Mouse (Mus musculus) MEL-GATA-1-ER (cell line): ENCODE results near the gene Cflar.

ENCODE experiments used
- DNase-seq: peaks from one replicate; pipeline ENCODE4 v3.0.0-alpha.2; 2012; ENCODE audit warnings: low read depth; ENCODE audit errors: extremely low read depth

Gene Cflar

DNA sequence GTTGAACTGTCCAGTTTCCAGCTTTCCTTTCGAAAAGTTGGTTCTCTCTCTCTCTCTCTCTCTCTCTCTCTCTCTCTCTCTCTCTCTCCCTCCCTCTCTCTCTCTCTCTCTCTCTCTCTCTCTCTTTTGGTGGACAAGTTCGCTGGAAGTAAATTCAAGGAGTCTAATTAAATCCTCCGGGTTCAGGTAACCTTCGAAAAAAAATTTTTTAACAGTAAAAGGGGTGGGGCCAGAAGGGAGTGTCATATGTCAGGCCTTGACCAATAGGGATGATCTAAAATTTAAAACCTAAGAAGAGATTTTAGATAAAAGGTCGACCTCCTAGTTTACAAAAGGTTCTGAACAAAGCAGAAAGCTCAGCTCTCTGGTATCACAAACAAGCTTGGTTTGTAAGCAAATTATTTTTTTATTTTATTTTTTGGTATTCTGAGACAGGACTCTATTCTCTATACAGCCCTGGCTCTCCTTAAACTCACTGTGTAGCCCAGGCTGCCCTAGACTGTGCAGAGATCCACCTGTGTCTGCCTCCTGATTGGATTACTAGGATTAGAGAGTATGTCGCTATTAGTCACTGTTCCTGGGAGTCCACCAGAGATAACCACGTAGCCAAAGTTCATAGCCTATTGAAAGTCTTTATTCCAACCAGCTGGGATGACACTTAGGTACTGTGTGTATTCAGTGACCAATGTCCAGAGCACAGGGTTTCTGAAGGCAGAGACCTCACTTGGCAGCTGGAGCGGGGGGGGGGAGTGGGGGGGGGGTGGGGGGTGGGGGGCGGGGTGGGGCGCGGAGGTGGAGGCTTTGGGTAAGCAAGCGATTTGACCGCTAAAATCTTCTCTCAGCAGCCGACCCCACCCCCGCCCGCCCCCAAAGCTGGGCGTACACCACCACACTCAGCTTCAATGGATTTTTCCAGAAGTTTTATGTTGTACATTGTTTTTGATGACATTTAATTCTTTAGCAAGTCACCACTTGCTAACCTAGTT lies 1.1 kb downstream of the Cflar start:
- peak; percentile 98 for DNase-seq

DNA sequence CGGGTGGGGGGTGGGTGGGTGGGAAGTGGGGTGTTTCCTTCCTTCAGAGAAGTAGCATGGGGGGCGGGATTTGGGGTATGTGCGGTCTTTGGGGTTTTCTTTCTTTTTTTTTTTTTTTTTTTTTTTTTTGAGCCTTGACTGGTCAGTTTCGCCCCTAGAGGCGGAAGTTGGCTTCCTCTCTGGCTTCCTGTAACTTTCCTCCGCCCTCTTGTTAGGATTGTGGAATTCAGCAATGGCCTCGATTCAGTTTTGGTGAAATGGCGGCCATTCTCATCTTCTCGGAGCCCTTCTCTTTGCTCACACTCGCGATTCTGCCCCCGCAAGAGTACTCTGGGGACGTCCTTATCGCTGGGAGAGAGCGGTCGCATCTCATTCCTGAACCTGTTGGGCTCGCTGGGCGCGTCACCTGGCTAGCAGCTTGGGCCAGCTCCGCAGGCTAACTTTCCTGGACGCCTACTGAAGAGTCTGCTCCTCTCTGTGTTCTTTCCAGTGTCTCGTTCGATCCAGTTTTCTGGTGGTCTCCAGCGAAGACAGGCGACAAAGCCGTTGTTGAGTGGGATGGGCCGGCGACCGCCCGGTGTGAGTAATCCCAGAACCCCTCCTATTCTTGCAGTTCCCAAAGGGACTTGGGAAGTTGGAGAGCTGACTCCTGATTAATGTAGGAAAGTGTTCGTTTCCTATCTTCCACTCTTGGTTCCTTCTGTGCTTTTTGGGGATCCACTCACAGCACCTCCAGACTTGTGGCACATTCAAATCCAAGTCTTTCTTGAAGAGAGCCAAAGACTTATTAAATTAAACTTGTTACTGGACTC lies 2.0 kb downstream of the Cflar start:
- peak; percentile 66 for DNase-seq

DNA sequence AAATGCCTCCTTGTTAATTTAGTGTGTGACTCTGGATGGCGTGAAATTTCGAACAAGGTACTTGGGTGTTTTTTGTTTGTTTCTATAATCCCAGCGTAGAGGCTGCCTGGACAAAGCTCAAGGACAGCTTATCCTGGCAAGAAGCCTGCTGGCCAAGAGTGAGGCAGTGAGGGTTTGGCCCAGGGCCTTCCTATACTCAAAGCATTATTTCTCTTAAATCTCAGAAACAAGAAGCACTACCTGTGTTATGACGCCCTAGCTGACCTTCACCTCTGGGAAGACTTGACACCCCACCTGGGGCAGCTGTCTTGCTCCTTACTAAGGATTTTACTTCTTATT lies 2.6 kb downstream of the Cflar start:
- DNase-seq = no peak

DNA sequence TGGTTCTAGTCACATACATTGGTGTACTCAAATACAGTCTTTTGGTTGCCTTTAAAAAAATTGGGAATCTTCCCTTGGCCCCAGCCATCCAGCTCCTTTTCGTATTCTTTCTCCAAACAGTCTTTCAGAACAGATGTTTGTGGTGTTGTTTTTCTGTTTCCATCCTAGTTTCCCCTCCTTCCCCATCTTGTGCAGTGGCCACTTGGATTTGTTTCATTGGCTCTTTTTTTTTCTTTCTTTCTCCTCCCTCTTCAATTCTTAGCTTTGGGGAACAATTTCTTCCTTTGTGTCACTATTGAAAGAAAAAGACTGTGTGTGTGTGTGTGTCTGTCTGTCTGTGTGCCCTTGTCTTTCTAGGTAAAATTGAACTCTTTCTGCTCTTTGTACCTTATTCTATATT lies 3.1 kb downstream of the Cflar start:
- DNase-seq = no peak

DNA sequence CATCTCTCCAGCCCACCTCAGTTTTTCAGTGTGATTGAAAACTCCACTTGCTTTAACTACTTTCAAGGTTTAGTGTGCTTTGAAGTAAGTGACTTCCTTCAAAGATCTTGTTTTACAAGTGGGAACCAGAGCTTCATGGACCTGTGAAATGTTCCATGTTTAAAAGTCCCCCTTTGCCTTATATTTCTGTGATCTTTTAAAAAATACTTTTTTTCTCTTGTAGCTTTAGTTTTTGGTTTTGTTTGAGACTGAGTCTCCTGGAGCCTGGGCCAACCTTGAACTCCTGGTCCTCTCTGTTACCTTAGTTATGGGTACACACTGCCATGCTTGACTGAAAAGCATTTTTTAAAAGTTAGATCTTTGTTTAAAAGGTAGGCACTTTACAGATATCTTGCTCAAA lies 4.2 kb downstream of the Cflar start:
- DNase-seq = no peak

DNA sequence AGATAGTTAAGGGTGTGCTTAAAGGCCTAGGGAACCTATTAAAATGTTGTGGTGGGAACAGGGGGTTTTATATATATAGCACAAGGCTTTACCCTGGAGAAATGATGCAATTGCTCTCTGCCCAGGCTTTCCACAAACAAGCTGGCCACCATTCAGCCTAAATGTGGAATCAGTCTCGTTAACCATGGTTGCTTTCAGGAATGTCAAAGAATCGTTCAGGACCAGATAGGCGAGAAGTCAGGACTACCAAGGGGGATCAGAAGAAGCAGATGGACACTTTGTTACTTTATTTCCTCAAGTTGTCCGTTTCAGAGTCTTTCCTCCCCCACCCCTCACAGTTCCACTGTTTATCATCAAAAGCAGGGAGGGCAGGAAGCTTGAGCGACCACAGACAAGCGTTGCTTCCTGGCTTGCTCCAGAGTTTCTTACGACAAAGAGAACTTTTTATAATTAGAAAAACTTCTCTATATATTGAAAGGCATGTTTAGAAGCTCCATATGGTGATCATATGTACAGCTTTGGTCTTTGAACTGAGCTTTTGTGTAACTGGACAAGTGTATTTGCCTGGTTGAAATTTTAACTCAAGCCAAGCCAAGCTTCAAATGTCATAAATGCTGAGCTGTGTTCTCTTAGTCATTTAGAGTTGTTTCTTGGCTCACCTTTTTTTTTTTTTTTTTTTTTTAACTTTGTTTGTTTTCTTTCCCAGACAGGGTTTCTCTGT lies 5.0 kb downstream of the Cflar start:
- DNase-seq = peak; percentile 86

DNA sequence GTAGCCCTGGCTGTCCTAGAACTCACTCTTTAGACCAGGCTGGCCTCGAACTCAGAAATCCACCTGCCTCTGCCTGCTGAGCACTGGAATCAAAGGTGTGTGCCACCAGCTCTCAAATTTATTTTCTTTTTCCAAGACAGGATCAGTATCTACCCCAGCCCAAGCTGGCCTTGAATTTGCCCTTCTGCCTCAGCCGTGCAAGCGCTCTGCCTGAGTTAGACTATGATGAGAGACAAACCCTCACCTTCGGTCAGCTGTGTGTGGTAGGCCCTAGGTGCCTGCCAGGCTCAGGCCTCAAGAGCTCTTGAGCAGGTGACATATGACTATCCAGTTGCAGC lies 5.5 kb downstream of the Cflar start:
- no peak for DNase-seq

DNA sequence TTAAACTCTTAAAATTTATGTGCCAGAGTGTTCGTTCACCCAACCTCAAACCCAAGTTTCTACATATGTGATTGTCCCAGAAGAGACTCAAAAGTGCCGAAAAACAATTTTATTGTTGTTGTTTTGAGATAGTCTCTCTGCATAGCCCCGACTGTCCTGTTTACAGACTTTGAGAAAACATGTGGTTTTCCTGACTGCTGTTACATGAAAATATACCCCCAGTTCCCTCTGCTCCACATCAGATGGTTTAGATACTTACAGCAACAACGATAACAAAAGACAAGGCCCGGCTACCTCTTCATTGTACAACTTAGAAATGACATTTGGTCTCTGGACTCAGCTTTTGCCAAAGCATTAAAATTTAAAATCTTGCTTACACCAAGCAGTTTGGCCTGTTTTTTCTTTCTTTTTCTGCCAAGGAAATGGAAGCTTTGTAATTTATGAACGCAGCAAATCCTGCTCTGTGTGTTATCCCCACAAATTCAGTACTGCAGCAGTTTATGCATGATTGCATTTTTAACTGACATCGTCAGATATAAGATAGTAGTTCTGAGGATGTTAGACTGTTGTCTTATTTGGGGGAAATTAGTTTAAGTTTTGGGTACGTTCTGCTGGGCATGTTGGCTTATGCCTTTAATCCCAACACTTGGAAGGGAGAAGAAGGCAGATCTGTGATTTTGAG lies 6.4 kb downstream of the Cflar start:
- no peak for DNase-seq

DNA sequence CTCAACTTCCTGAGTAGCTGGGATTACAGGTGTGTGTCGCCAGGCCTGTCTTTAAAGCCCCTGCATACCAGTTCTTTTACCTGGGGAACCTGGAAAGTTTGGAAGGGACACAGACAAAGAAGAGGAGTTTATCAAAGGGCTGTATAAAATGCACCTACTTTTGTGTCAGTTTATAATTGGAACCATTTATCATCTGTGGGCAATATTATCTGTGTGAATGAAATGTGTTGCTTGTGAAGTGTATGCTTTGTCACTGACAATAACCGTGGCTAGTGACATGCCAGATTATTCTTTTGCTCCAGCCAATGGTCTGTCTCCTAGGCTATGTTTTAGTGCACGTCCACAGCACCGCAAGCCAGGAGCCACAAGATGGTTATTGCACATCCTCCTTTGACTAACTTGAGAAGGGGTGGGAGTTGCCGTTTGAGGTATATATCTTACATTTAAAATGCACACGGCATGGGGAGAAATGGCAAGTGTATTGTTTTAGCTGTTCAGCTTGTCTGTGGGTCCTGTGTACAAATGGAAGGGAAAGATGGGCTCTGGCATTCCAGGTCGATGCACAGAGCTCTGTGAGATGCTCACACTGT lies 8.1 kb downstream of the Cflar start:
- DNase-seq = no peak

DNA sequence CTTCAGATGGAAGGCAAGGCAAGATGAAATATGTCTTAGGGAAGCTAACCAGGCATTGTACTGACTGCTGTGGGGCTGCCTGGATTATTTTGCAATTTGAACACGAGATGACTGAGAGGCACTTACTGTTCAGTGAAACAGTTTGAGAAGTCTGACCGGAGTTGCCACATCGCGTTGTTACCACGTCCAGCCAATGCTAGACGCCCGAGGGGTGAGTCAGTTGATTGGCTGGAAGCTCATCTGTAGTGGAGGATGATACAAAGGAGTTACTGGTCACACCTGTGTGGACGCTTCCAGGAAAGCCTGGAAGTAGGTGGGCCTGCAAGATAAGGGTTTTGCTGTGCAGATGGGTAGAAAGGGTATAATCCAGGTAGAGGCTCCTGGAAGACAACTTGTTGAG lies 8.8 kb downstream of the Cflar start:
- no peak for DNase-seq

DNA sequence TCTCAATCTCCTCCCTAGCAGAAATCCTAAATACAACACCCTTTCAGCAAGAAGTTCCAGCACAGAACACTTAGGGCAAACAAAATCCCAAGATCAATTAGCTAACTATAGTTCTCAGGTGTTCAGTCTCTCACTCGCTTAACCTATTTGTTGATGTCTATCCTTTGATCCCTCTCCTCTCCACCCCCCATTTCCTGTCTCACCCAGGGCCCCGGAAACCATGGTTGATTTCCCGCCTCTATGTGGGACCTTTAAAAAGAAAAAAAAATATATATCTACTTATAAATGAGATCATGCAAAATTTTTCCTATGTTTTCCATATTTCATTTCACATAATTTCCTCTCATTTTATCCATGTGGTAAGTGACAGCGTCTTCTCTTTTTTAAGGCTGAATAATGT lies 9.7 kb downstream of the Cflar start:
- no peak for DNase-seq

DNA sequence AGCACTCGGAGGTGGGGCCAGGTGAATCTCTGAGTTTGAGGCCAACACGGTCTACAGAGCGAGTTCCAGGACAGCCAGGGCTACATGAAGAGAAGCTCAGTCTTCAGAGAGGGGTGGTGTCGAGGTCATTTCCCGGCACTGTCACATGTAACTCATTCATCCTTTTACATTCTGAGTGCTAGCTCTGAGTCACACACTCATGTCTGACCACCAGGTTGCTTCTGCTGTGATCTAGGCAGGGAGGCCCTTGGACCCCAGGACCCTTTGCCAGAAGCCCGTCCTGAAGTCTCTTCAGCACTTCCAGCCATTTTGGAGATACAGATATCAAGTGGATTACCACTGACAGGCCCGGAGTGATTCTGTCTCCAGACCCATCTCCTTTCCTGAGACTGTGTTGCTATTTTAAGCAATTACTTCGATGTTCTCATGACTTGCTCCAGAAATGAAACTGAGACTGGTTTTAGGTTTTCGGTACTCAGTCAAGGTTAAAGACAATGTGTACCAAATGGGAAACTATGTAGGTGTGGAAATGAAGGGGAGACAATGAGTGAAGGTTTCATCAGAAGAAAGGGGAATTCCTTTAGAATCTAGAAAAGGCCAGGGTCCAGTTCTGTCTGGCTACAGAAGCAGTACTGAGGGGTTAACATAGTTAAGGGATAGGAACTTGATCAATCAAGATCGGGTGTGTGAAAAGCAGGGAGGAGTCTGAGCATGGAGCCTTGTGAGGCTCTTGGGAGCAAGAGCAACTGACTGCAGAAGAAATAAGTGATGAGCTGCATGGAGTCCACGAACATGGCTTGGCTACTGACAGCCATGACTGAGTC lies 11.0 kb downstream of the Cflar start:
- DNase-seq = no peak

DNA sequence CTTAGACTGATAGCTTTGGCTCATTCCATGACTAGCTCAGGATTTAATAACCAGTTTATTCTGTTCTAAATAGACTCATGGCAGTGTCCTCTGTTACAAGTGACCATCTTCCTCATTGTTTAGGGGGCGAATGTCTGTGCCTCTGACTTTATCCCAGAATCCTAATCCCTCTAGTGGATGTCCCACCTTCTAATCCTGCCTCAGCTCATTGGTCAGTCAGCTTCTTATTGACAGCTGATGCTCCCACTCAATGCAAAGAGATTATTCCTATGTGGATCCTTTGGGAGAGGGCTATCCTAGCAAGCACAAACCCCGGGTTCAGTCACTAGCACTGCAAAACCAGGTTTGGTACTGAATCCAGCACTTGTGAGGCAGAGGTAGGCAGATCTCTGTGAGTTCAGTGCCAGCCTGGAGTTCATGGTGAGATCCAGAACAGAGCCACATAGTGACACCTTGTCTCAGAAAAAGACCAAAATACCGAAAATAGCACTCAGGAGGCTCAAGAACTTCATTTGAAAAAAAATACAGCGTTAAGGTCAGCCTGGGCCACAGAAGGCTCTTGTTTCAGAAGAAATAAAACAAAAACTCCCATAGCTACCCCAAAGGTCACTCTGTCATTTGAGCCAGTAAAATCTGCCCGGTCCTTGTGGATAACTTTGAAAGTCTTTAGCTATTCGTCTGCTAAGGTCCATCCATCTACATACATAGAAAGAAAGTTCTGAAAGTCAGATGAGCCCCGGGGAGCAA lies 11.9 kb downstream of the Cflar start:
- DNase-seq = no peak

DNA sequence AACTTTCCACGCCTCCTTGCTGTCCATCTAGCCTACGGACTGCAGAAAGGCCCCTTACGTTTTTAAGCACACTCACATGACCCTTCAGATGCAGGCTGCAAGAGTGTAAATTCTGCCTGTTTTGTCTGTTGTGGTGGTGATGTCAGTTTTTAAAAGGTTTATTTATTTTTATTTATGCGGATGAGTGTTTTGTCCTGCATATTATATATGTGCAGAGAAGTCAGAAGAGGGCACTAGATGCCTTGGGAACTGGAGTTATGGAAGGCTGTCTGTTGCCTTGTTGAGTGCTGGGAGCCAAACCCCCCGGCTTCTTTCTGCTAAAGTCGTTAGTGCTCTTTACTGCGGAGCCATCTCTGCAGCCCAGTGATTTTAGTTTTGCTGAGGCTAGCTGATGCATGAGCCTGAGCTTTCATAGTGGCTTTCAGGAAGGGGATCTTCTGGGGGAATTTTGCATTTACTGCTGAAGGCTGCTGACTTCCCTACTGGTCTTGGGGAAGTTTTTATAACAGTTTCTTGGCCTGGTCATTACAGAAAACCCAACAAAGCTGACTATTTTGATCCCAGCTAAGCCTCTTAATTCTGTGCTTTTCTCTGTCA lies 12.6 kb downstream of the Cflar start:
- no peak for DNase-seq

DNA sequence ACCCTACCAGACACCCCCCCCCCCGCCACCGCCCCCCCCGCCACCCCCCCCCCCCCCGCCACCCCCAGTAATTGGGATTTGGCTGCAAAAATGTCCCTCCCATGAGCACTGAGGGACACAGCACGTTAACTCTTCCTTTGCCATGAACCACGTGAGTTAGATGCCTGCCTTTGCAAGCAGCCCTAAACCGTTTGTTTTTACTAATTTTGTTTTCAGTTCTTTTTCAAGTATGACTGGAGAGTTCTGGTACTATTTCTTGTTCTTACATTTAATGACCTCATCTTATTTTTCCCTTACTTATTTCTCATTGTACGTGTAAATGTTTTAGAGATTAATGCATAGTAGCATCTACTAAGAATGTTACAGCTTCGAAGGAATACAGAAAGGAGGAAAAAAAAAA lies 13.2 kb downstream of the Cflar start:
- DNase-seq = no peak

DNA sequence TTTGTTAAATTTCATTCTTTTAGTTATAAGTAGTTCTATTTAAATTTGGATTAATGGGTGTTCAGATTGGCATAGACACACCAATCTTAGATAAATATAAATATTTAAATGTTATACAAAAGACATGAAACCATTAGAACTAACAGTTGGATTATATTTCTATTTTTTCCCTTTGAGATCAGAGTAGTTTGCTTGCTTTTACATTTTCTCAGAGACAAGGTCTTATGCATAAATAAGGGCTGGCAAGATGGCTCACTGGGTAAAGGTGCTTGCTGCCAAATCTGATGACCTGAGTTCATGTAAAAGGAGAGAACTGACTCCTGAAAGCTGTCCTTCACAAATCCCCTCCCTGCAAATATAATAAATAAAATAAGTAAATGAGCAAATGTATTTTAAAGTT lies 13.8 kb downstream of the Cflar start:
- DNase-seq = no peak

DNA sequence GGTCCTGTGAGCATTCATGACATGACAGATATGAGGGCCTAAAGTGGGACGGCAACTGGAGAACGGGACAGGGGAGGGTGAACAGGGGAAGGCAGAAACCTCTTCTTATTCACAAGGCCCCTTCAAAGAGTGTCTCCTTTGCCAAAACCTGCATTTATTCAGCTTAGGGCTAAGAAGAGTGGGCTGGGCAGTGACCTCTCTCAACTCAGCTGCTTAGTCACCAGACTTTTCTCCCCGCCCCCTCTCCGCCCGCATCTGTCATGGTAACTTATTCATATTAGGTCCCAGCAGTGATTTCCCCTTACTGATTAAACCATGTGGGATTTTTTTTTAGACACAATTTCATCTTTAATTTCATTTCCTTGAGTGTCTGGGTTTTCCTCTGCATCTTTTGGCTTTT lies 14.5 kb downstream of the Cflar start:
- DNase-seq = no peak

DNA sequence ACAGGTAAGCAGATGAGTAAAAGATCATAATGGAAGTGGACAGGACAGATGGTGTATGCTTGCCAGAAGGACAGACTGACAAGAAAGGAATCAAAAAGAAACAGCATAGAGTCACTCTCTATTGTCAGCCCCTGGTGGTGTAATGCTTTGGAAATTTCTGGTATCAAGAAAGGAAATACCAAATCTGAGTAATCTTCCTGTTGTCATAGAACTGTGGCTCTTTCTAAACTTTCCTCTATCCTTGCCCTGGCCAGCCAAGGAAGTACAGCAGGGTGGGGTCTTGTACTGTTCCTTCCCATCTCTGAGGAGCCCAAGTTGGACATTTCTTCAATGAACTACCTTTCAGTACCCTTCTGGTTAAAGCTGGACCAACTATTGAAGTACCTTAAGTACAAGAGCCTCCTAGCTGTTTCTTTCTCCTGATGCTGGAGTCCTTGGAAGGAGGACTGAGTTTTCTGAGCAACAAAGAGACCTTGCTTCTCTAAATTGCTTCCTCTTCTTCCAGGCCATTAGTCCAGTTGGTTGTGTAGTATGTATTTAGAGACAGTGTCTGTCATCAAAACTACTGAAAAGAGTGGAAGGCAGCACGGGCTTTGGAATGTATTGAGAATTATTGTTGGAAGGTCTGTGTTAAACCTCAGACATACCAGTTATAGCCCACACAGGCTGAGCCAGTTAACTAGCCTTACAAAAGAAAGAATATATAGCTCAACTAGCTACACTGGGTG lies 15.9 kb downstream of the Cflar start:
- DNase-seq = no peak
